Mouse (Mus musculus) forebrain, postnatal 0 days (tissue): ENCODE results near the gene Prr5l. TPM values are rescaled to one million over a fixed set of nuclear protein-coding genes. Genes with fewer than 3 reads are reported as not detected.

Experiments
- ATAC-seq: fragments of 200-750 bp; cut with Nextera tagmentation; 2 replicates; pipeline ENCODE4 v1.8.0; 2017; ENCODE audit warnings: mild to moderate bottlenecking, moderate library complexity
- DNase-seq: peaks from one replicate; pipeline ENCODE4 v3.0.0-alpha.2; 2015
- H3K27ac ChIP-seq: fragments of 300-500 bp; sonication (generic); 2 replicates; pipeline ENCODE4 v1.5.1; 2014; ENCODE audit warnings: low read depth, mild to moderate bottlenecking, antibody characterized with exemption, low read length, moderate library complexity, mixed read lengths
- H3K27me3 ChIP-seq: fragments of 300-500 bp; sonication (generic); 2 replicates; pipeline ENCODE4 v1.6.1; 2014; ENCODE audit warnings: mild to moderate bottlenecking, low read length, mixed read lengths; ENCODE audit not compliant: insufficient read depth
- H3K36me3 ChIP-seq: fragments of 300-500 bp; sonication (generic); 2 replicates; pipeline ENCODE4 v1.6.1; 2014; ENCODE audit warnings: mild to moderate bottlenecking, moderate library complexity; ENCODE audit not compliant: insufficient read depth
- H3K4me1 ChIP-seq: fragments of 300-500 bp; sonication (generic); 2 replicates; pipeline ENCODE4 v1.6.1; 2014; ENCODE audit warnings: antibody characterized with exemption; ENCODE audit not compliant: insufficient read depth
- H3K4me2 ChIP-seq: fragments of 300-500 bp; sonication (generic); 2 replicates; pipeline ENCODE4 v1.6.1; 2014; ENCODE audit warnings: low read depth, mild to moderate bottlenecking, moderate library complexity
- H3K4me3 ChIP-seq: fragments of 300-500 bp; sonication (generic); 2 replicates; pipeline ENCODE4 v1.5.1; 2014; ENCODE audit warnings: low read depth, low read length, mixed read lengths
- H3K9ac ChIP-seq: fragments of 300-500 bp; sonication (generic); 2 replicates; pipeline ENCODE4 v1.6.1; 2014; ENCODE audit warnings: mild to moderate bottlenecking
- H3K9me3 ChIP-seq: fragments of 300-500 bp; sonication (generic); 2 replicates; pipeline ENCODE4 v1.6.1; 2016; ENCODE audit warnings: low read length
- CTCF ChIP-seq: sonication (generic); IDR thresholded peaks from 2 replicates; pipeline ENCODE4 v1.5.1; 2016; ENCODE audit warnings: antibody characterized with exemption, control low read depth, low read depth
- WGBS: fragments of 180-500 bp; shearing (Covaris S2); extraction: QIAGEN DNeasy Blood & Tissue Kit; methylation state at CpG from one replicate; pipeline ENCODE4 v1.1.7; 2014; 5-methylcytosine and 5-hydroxymethylcytosine counted together
- polyA plus RNA-seq: library from polyadenylated mRNA; unstranded; fragments of >200 nt; fragmentation: Nextera tagmentation; extraction: Ambion mirVana; gene quantifications from 2 replicates; pipeline ENCODE4 v1.2.1, GENCODE M21; 2015
- total RNA-seq: library from RNA; depleted of rRNA; stranded (reverse); fragments of >200 nt; gene quantifications from 2 replicates; pipeline ENCODE4 v1.2.3, GENCODE M21; 2014

The Prr5l gene
- total and polyA plus RNA-seq, 2 experiments from 2014 or later = 4.2 to 5.6 TPM

- TF ChIP-seq CTCF = no peak
- DNase-seq = no peak
- WGBS = 91% methylated on average over 9 of the region's 9 CpGs
These were observed 1.2 kb downstream of the Prr5l start for GRCm38 (mm10) chr2:101881471-101882162.

GRCm38 (mm10) chr2:101871179-101871578 is 11.6 kb downstream of the Prr5l start:
- peak; percentile 62 for TF ChIP-seq CTCF
- 0 out of 2 replicates have a peak overlapping the region, but pooled peaks have one; percentile 15 for H3K4me2 ChIP-seq
- H3K27ac ChIP-seq = no peak overlapping the region
- no peaks in the 10 kb centered on the region for H3K9me3 ChIP-seq
- WGBS = 28% methylated on average over 14 of the region's 14 CpGs
- H3K4me3 ChIP-seq = no peak overlapping the region
- ATAC-seq (peak; percentile 48), DNase-seq (peak; percentile 60)
- H3K9ac ChIP-seq = no peak overlapping the region
- no peaks in the 10 kb centered on the region for H3K36me3 ChIP-seq
- H3K4me1 ChIP-seq = no peaks in the 10 kb centered on the region
- H3K27me3 ChIP-seq = no peaks in the 10 kb centered on the region; the same call in 1 of the 2 replicates

More at GRCm38 (mm10) chr2:101881471-101882162, 1.2 kb downstream of the Prr5l start:
- Histone ChIP-seq H3K4me2 (no peak overlapping the region), H3K9ac (no peak overlapping the region), H3K4me1 (peaks cover 3% of the 10 kb centered on the region; the same call in 1 of the 2 replicates), H3K9me3 (no peaks in the 10 kb centered on the region), H3K4me3 (no peak overlapping the region), H3K27me3 (no peaks in the 10 kb centered on the region), H3K36me3 (no peaks in the 10 kb centered on the region), H3K27ac (no peak overlapping the region)
- ATAC-seq = no peak

- DNase-seq (no peak), ATAC-seq (no peak)
- no peaks in the 10 kb centered on the region; the same call in 1 of the 2 replicates for H3K27me3 ChIP-seq
- no peak overlapping the region for H3K9ac ChIP-seq
- H3K36me3 ChIP-seq = no peaks in the 10 kb centered on the region
- no peak overlapping the region for H3K4me3 ChIP-seq
- no peaks in the 10 kb centered on the region for H3K4me1 ChIP-seq
- WGBS = 90% methylated on average over 4 of the region's 4 CpGs
- no peak overlapping the region for H3K27ac ChIP-seq
- no peak overlapping the region for H3K4me2 ChIP-seq
- no peak for TF ChIP-seq CTCF
- H3K9me3 ChIP-seq = no peaks in the 10 kb centered on the region
These were observed 14.1 kb downstream of the Prr5l start for GRCm38 (mm10) chr2:101868683-101869082.

- Histone ChIP-seq H3K9me3 (no peaks in the 10 kb centered on the region), H3K4me2 (no peak overlapping the region), H3K27me3 (no peaks in the 10 kb centered on the region), H3K4me3 (no peak overlapping the region), H3K36me3 (no peaks in the 10 kb centered on the region), H3K27ac (no peak overlapping the region), H3K9ac (no peak overlapping the region), H3K4me1 (no peaks in the 10 kb centered on the region)
- TF ChIP-seq CTCF = no peak
- ATAC-seq = peak; percentile 61
- DNase-seq = peak; percentile 54
- 39% methylated on average over 15 of the region's 15 CpGs for WGBS
These were observed 20.4 kb downstream of the Prr5l start for GRCm38 (mm10) chr2:101862219-101863123.

GRCm38 (mm10) chr2:101860920-101861485 is 21.8 kb downstream of the Prr5l start:
- 43% methylated on average over 3 of the region's 3 CpGs for WGBS
- TF ChIP-seq CTCF = no peak

GRCm38 (mm10) chr2:101856174-101856573 is 26.7 kb downstream of the Prr5l start:
- Histone ChIP-seq H3K4me3 (no peak overlapping the region), H3K9ac (no peak overlapping the region), H3K27me3 (no peaks in the 10 kb centered on the region; the same call in 1 of the 2 replicates), H3K4me1 (no peaks in the 10 kb centered on the region), H3K27ac (no peak overlapping the region), H3K4me2 (no peak overlapping the region), H3K9me3 (no peaks in the 10 kb centered on the region), H3K36me3 (no peaks in the 10 kb centered on the region)
- ATAC-seq = no peak
- 92% methylated on average over 9 of the region's 9 CpGs for WGBS
- DNase-seq = no peak
- no peak for TF ChIP-seq CTCF

More at GRCm38 (mm10) chr2:101860920-101861485, 21.8 kb downstream of the Prr5l start:
- Histone ChIP-seq H3K4me3 (no peak overlapping the region), H3K27me3 (no peaks in the 10 kb centered on the region), H3K27ac (no peak overlapping the region), H3K4me2 (no peak overlapping the region), H3K9me3 (no peaks in the 10 kb centered on the region), H3K4me1 (no peaks in the 10 kb centered on the region), H3K36me3 (no peaks in the 10 kb centered on the region), H3K9ac (no peak overlapping the region)
- DNase-seq (peak; percentile 13), ATAC-seq (no peak; the same call in 1 of the 2 replicates)
